Mouse (Mus musculus) heart, postnatal 0 days (tissue): ENCODE measurements around the gene Atg14. TPM values are rescaled to one million over a fixed set of nuclear protein-coding genes. Genes with fewer than 3 reads are reported as not detected.

Experiments
- ATAC-seq: fragments of 200-750 bp; cut with Nextera tagmentation; 2 replicates; pipeline ENCODE4 v1.8.0; 2017; ENCODE audit warnings: low read depth, moderate number of reproducible peaks, moderate library complexity; ENCODE audit not compliant: insufficient read depth
- DNase-seq: peaks from one replicate; pipeline ENCODE4 v3.0.0-alpha.2; 2016; ENCODE audit warnings: low spot score
- H3K27ac ChIP-seq: fragments of 300-500 bp; sonication (generic); 2 replicates; pipeline ENCODE4 v1.5.1; 2014; ENCODE audit warnings: low read depth, mild to moderate bottlenecking
- H3K27me3 ChIP-seq: fragments of 300-500 bp; sonication (generic); 2 replicates; pipeline ENCODE4 v1.6.1; 2014; ENCODE audit warnings: low read length, mixed read lengths; ENCODE audit not compliant: control insufficient read depth, insufficient read depth
- H3K36me3 ChIP-seq: fragments of 300-500 bp; sonication (generic); replicated peaks from 2 replicates; pipeline ENCODE4 v1.6.1; 2014; ENCODE audit warnings: low read length, mixed read lengths; ENCODE audit not compliant: control insufficient read depth, insufficient read depth
- H3K4me1 ChIP-seq: fragments of 300-500 bp; sonication (generic); 2 replicates; pipeline ENCODE4 v1.6.1; 2014; ENCODE audit warnings: antibody characterized with exemption; ENCODE audit not compliant: control insufficient read depth, insufficient read depth
- H3K4me2 ChIP-seq: fragments of 300-500 bp; sonication (generic); 2 replicates; pipeline ENCODE4 v1.6.1; 2014; ENCODE audit warnings: low read depth, mild to moderate bottlenecking, low read length, moderate library complexity
- H3K4me3 ChIP-seq: fragments of 300-500 bp; sonication (generic); 2 replicates; pipeline ENCODE4 v1.5.1; 2014; ENCODE audit warnings: low read depth, low read length
- H3K9ac ChIP-seq: fragments of 300-500 bp; sonication (generic); replicated peaks from 2 replicates; pipeline ENCODE4 v1.6.1; 2014; ENCODE audit warnings: low read depth, low read length, mixed read lengths
- H3K9me3 ChIP-seq: fragments of 300-500 bp; sonication (generic); replicated peaks from 2 replicates; pipeline ENCODE4 v1.6.1; 2016; ENCODE audit warnings: low read length; ENCODE audit not compliant: control insufficient read depth
- CTCF ChIP-seq: IDR thresholded peaks from 2 replicates; pipeline ENCODE4 v1.5.1; 2016; ENCODE audit warnings: antibody characterized with exemption, control low read depth, low read depth
- EP300 ChIP-seq: IDR thresholded peaks from 2 replicates; pipeline ENCODE4 v1.6.1; 2016; ENCODE audit warnings: antibody characterized with exemption, low read depth
- WGBS: fragments of 180-500 bp; shearing (Covaris S2); extraction: QIAGEN DNeasy Blood & Tissue Kit; methylation state at CpG from one replicate; pipeline ENCODE4 v1.1.7; 2014; 5-methylcytosine and 5-hydroxymethylcytosine counted together
- polyA plus RNA-seq: library from polyadenylated mRNA; unstranded; fragments of >200 nt; fragmentation: Nextera tagmentation; extraction: Ambion mirVana; gene quantifications from 2 replicates; pipeline ENCODE4 v1.2.1, GENCODE M21; 2015
- total RNA-seq: library from RNA; depleted of rRNA; stranded (reverse); fragments of >200 nt; gene quantifications from 2 replicates; pipeline ENCODE4 v1.2.3, GENCODE M21; 2014; ENCODE audit warnings: low replicate concordance

Gene Atg14
- total and polyA plus RNA-seq, 2 experiments from 2014 or later: 1.3 to 11.8 TPM

DNA sequence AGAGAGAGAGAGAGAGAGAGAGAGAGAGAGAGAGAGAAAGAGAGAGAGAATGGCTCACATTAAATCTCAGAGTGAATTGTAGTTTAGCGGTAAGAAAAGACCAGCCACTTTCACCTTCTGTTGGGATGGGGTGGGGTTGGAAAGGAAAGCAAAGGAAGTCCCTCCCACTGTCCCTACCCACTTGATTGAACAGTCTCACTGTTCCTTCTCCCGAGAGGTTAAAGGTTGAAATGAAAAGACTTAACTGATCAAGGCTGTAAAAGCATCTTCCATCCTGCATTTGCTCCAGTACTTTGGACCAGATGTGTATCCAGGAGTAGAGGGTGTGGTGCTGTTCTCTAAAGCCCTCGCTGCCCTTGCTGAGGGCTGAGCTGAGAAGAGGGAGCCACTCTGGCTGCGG lies 6.2 kb upstream of the Atg14 start:
- no peak overlapping the region for H3K4me2 ChIP-seq
- ATAC-seq: no peak
- H3K9me3 ChIP-seq: no peaks in the 10 kb centered on the region
- no peaks in the 10 kb centered on the region for H3K27me3 ChIP-seq
- TF ChIP-seq EP300 (no peak), CTCF (no peak)
- no peak overlapping the region for H3K9ac ChIP-seq
- H3K4me1 ChIP-seq: no peaks in the 10 kb centered on the region
- H3K36me3 ChIP-seq: no peaks in the 10 kb centered on the region
- H3K27ac ChIP-seq: no peak overlapping the region
- DNase-seq: no peak
- H3K4me3 ChIP-seq: no peak overlapping the region
- 55% methylated on average over 4 of the region's 4 CpGs for WGBS

DNA sequence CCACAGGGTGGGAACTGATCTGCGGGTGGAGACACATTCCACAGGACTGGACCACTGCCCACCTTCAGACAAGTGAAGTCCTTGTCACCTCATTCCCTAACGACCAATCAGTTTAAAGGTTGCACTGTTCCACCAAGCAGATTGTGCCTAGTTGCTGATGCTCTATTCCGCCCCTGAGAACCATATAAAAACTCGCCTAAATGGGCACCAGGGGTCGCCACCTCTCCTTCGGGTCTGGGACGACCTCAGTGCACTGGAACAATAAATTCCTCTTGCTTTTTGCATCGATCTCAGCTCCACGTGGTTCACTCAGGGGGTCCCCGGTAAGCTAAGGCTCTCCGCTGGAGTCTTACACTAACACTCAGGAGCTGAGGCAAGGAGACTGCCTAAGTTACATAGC lies 4.3 kb upstream of the Atg14 start:
- ATAC-seq: no peak

DNA sequence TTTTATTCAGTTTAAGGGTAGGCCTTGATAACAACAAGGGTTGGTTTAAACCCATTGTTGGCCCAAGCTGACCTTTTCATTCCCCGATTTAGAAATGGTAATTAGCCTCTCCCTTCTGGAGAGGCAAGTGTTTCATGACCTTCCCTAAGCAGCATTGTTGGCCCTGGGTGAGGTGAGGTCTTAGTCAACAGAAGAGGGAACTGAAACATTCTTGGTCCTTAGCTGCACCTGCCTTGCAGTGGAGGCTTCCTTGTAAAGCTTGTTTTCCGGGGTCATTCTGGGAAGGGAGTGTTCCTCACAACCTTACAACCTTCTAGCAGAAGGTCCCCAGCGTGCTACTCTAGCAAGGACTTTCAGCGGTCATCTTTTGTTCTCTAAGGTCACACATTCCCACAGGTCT lies 2.3 kb upstream of the Atg14 start:
- Histone ChIP-seq H3K9ac (no peak overlapping the region), H3K4me1 (no peaks in the 10 kb centered on the region), H3K36me3 (no peaks in the 10 kb centered on the region), H3K27me3 (no peaks in the 10 kb centered on the region), H3K4me3 (no peak overlapping the region), H3K9me3 (no peaks in the 10 kb centered on the region), H3K4me2 (no peak overlapping the region), H3K27ac (no peak overlapping the region)
- ATAC-seq: no peak
- DNase-seq: no peak
- no peak for TF ChIP-seq EP300
- no peak for TF ChIP-seq CTCF
- WGBS: 73% methylated on average over 4 of the region's 4 CpGs

More for the DNA sequence above, 4.3 kb upstream of the Atg14 start:
- Histone ChIP-seq H3K36me3 (no peaks in the 10 kb centered on the region), H3K27me3 (no peaks in the 10 kb centered on the region), H3K4me2 (no peak overlapping the region), H3K27ac (no peak overlapping the region), H3K4me3 (no peak overlapping the region), H3K9me3 (no peaks in the 10 kb centered on the region), H3K4me1 (no peaks in the 10 kb centered on the region), H3K9ac (no peak overlapping the region)
- DNase-seq: no peak
- TF ChIP-seq EP300 (no peak), CTCF (no peak)
- WGBS: 71% methylated on average over 11 of the region's 11 CpGs

DNA sequence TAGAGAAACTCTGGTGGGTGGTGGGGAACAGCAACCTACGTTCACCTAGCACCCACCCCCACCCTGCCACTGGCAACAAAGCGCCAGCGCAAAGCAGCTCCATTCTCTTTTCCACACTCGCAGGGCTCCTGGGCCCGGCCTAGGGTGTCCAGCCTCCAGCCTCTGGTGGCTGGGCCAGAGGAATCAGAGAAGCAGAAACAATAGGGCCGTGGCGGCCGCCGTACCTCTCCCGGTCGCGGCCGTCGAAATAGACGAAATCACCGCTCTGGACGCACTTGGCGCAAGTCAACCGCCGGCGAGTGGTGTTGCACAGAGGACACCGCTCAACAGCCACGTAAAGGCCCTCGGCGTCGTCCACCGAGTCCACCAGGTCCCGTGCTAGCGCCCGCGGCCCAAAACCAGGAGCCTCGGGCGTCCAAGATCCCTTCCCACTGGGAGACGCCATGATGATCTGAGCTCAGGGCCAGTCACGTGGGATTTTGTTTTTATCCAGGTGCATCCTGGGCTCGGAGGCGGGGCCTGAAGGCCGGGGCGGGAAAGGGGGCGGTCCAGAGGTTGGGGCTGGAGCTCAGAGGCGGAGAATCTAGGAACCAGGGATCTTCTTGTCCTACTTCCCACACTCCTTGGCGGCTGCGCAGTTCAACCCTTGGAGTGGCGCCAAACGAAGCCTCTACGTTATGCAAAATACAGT lies 2.3 kb downstream of the Atg14 start:
- H3K4me3 ChIP-seq: peak overlapping the region; percentile 88
- peak; percentile 99 for ATAC-seq
- H3K27me3 ChIP-seq: no peaks in the 10 kb centered on the region
- peak overlapping the region; percentile 80 for H3K9ac ChIP-seq
- no peaks in the 10 kb centered on the region for H3K4me1 ChIP-seq
- H3K36me3 ChIP-seq: 0 out of 2 replicates have a peak, but pooled peaks cover 5% of the 10 kb centered on the region
- no peaks in the 10 kb centered on the region for H3K9me3 ChIP-seq
- peak overlapping the region; percentile 64 for H3K27ac ChIP-seq
- peak overlapping the region; percentile 74 for H3K4me2 ChIP-seq
- TF ChIP-seq EP300 (no peak), CTCF (no peak)
- DNase-seq: peak; percentile 98
- WGBS: 0% methylated on average over 46 of the region's 46 CpGs

DNA sequence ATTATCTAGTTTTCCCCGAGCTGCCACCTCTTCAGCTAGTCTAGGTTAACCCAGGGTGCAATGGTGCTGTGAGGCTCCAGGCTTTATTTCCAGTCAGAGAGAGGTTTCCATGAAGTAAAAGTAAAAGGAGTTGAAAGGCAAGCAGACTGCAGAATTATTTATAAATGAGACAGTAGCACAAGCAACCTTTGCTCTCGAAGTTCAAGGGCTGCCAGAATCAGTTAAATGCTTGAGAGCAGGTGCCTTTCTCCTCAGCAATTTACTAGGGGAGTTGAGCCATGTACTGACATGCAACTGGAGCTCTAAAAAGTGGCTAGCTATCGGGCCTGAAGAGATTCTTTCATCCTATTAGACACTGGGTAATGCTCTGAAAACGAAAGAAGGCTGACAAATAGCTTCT lies 7.3 kb downstream of the Atg14 start:
- WGBS: 67% methylated on average over 4 of the region's 4 CpGs
- no peak for TF ChIP-seq EP300
- no peak for TF ChIP-seq CTCF
- no peak overlapping the region for H3K9ac ChIP-seq
- H3K4me3 ChIP-seq: no peak overlapping the region
- 0 out of 2 replicates have a peak, but pooled peaks cover 9% of the 10 kb centered on the region for H3K36me3 ChIP-seq
- no peaks in the 10 kb centered on the region for H3K4me1 ChIP-seq
- H3K27ac ChIP-seq: no peak overlapping the region
- DNase-seq (no peak), ATAC-seq (no peak)
- H3K9me3 ChIP-seq: no peaks in the 10 kb centered on the region
- H3K4me2 ChIP-seq: no peak overlapping the region
- H3K27me3 ChIP-seq: no peaks in the 10 kb centered on the region

DNA sequence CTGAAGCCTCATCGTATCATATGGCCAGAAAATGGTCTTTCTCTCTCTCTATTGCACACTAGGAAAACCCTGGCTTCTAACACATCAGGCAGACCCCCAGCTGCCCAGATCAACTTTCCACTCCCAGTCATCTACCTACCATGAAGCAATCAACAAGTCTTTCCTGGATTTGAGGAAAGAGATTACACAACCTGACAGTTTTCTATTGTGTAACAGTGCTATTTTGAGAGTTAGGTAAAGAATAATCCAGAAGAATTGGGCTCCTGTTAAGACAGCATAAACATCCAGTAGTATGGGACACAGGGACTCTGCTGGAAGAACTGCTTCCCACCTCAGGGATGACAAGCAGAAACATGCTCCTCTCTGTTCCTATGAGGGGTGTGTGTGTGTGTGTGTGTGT lies 7.9 kb downstream of the Atg14 start:
- TF ChIP-seq EP300 (no peak), CTCF (no peak)
- Histone ChIP-seq H3K9ac (no peak overlapping the region), H3K4me3 (no peak overlapping the region), H3K9me3 (no peaks in the 10 kb centered on the region), H3K27me3 (no peaks in the 10 kb centered on the region), H3K36me3 (0 out of 2 replicates have a peak, but pooled peaks cover 13% of the 10 kb centered on the region), H3K4me2 (no peak overlapping the region), H3K4me1 (no peaks in the 10 kb centered on the region), H3K27ac (no peak overlapping the region)
- WGBS: 95% methylated on average over 1 of the region's 1 CpGs
- ATAC-seq: no peak
- DNase-seq: no peak
